Mouse (Mus musculus) kidney, embryonic 14.5 days (tissue): ENCODE measurements around the gene 1700042G07Rik. TPM values are rescaled to one million over a fixed set of nuclear protein-coding genes. Genes with fewer than 3 reads are reported as not detected.
"Not testable (repeated sequence)": the region's sequence is repeated elsewhere in the genome, so short reads cannot be mapped to it uniquely, and the experiment has no call there.

Source experiments
- ATAC-seq: fragments of 200-750 bp; cut with Nextera tagmentation; 2 replicates; pipeline ENCODE4 v1.8.0; 2017; ENCODE audit warnings: moderate number of reproducible peaks, mild to moderate bottlenecking, moderate TSS enrichment, moderate library complexity; ENCODE audit not compliant: low FRiP score, low TSS enrichment
- H3K27ac ChIP-seq: fragments of 300-500 bp; sonication (generic); 2 replicates; pipeline ENCODE4 v1.5.1; 2014; ENCODE audit warnings: low read depth, mild to moderate bottlenecking, low read length, moderate library complexity, mixed read lengths
- H3K27me3 ChIP-seq: fragments of 300-500 bp; sonication (generic); 2 replicates; pipeline ENCODE4 v1.6.1; 2014; ENCODE audit warnings: mild to moderate bottlenecking, low read length; ENCODE audit not compliant: control insufficient read depth, insufficient read depth
- H3K36me3 ChIP-seq: fragments of 300-500 bp; sonication (generic); 2 replicates; pipeline ENCODE4 v1.6.1; 2014; ENCODE audit warnings: low read length, mixed read lengths; ENCODE audit not compliant: control insufficient read depth, insufficient read depth
- H3K4me1 ChIP-seq: fragments of 300-500 bp; sonication (generic); 2 replicates; pipeline ENCODE4 v1.6.1; 2014; ENCODE audit warnings: low read length, mixed read lengths; ENCODE audit not compliant: control insufficient read depth, insufficient read depth
- H3K4me2 ChIP-seq: fragments of 300-500 bp; sonication (generic); replicated peaks from 2 replicates; pipeline ENCODE4 v1.6.1; 2014; ENCODE audit warnings: low read depth, mild to moderate bottlenecking, low read length
- H3K4me3 ChIP-seq: fragments of 300-500 bp; sonication (generic); 2 replicates; pipeline ENCODE4 v1.5.1; 2014; ENCODE audit warnings: mild to moderate bottlenecking, low read length
- H3K9ac ChIP-seq: fragments of 300-500 bp; sonication (generic); 2 replicates; pipeline ENCODE4 v1.6.1; 2014; ENCODE audit warnings: low read depth, mild to moderate bottlenecking, low read length, moderate library complexity
- H3K9me3 ChIP-seq: fragments of 300-500 bp; sonication (generic); 2 replicates; pipeline ENCODE4 v1.6.1; 2016; ENCODE audit warnings: low read length; ENCODE audit not compliant: control insufficient read depth
- WGBS: fragments of 180-500 bp; shearing (Covaris S2); extraction: QIAGEN DNeasy Blood & Tissue Kit; methylation state at CpG from one replicate; pipeline ENCODE4 v1.1.7; 2014; 5-methylcytosine and 5-hydroxymethylcytosine counted together
- polyA plus RNA-seq: library from polyadenylated mRNA; unstranded; fragments of >200 nt; fragmentation: Nextera tagmentation; extraction: Ambion mirVana; gene quantifications from 2 replicates; pipeline ENCODE4 v1.2.1, GENCODE M21; 2014

Gene 1700042G07Rik
- polyA plus RNA-seq, 1 experiment from 2014 or later, result not detected

GRCm38 (mm10) chr4:116215895-116216605 is 42.9 kb downstream of the 1700042G07Rik start:
- no peak for ATAC-seq
- Histone ChIP-seq H3K4me2 (no peak overlapping the region), H3K4me1 (peaks cover 6% of the 10 kb centered on the region; the same call in 1 of the 2 replicates), H3K9me3 (no peaks in the 10 kb centered on the region), H3K27me3 (no peaks in the 10 kb centered on the region), H3K36me3 (no peaks in the 10 kb centered on the region), H3K4me3 (no peak overlapping the region), H3K27ac (no peak overlapping the region), H3K9ac (no peak overlapping the region)
- WGBS, result 91% methylated on average over 2 of the region's 2 CpGs

- WGBS, result 65% methylated on average over 2 of the region's 2 CpGs
- no peak for ATAC-seq
- Histone ChIP-seq H3K27me3 (no peaks in the 10 kb centered on the region), H3K9ac (no peak overlapping the region), H3K36me3 (no peaks in the 10 kb centered on the region), H3K27ac (no peak overlapping the region), H3K9me3 (no peaks in the 10 kb centered on the region), H3K4me3 (no peak overlapping the region), H3K4me1 (peaks cover 6% of the 10 kb centered on the region; the same call in 1 of the 2 replicates), H3K4me2 (no peak overlapping the region)
Observed at GRCm38 (mm10) chr4:116217046-116217445, 43.9 kb downstream of the 1700042G07Rik start.

- ATAC-seq, H3K9me3 ChIP-seq, H3K9ac ChIP-seq, H3K36me3 ChIP-seq, H3K27ac ChIP-seq, H3K4me1 ChIP-seq, H3K4me2 ChIP-seq, H3K27me3 ChIP-seq, H3K4me3 ChIP-seq: not testable (repeated sequence)
- 83% methylated on average over 1 of the region's 1 CpGs for WGBS
Observed at GRCm38 (mm10) chr4:116217661-116218060, 44.5 kb downstream of the 1700042G07Rik start.

GRCm38 (mm10) chr4:116219056-116219455 is 45.9 kb downstream of the 1700042G07Rik start:
- Histone ChIP-seq H3K4me3 (no peak overlapping the region), H3K27me3 (no peaks in the 10 kb centered on the region), H3K9me3 (no peaks in the 10 kb centered on the region), H3K4me2 (no peak overlapping the region), H3K4me1 (peaks cover 6% of the 10 kb centered on the region; the same call in 1 of the 2 replicates), H3K27ac (no peak overlapping the region), H3K36me3 (no peaks in the 10 kb centered on the region), H3K9ac (no peak overlapping the region)
- ATAC-seq, result no peak
- WGBS, result 85% methylated on average over 1 of the region's 1 CpGs

- peak overlapping the region; percentile 68 for H3K4me2 ChIP-seq
- peak overlapping the region; percentile 77 for H3K4me3 ChIP-seq
- peak overlapping the region; percentile 99 for H3K27ac ChIP-seq
- H3K27me3 ChIP-seq, result no peaks in the 10 kb centered on the region
- no peaks in the 10 kb centered on the region for H3K36me3 ChIP-seq
- peak overlapping the region; percentile 94 for H3K9ac ChIP-seq
- no peak for ATAC-seq
- WGBS, result 4% methylated on average over 6 of the region's 6 CpGs
- peaks cover 6% of the 10 kb centered on the region; the same call in 1 of the 2 replicates for H3K4me1 ChIP-seq
- H3K9me3 ChIP-seq, result no peaks in the 10 kb centered on the region
Observed at GRCm38 (mm10) chr4:116220071-116220650, 47.0 kb downstream of the 1700042G07Rik start.

GRCm38 (mm10) chr4:116220780-116221139 is 47.6 kb downstream of the 1700042G07Rik start:
- H3K4me2 ChIP-seq, result peak overlapping the region; percentile 68
- no peaks in the 10 kb centered on the region for H3K36me3 ChIP-seq
- H3K4me3 ChIP-seq, result peak overlapping the region; percentile 77
- ATAC-seq, result peak; percentile 71
- peak overlapping the region; percentile 94 for H3K9ac ChIP-seq
- no peaks in the 10 kb centered on the region for H3K9me3 ChIP-seq
- peaks cover 6% of the 10 kb centered on the region; the same call in 1 of the 2 replicates for H3K4me1 ChIP-seq
- peak overlapping the region; percentile 99 for H3K27ac ChIP-seq
- WGBS, result under 1% methylated on average over 23 of the region's 26 CpGs
- no peaks in the 10 kb centered on the region for H3K27me3 ChIP-seq

- Histone ChIP-seq H3K4me1 (peaks cover 6% of the 10 kb centered on the region; the same call in 1 of the 2 replicates), H3K36me3 (no peaks in the 10 kb centered on the region), H3K27ac (peak within 1 kb of the TSS; percentile 99), H3K9me3 (no peaks in the 10 kb centered on the region), H3K27me3 (no peaks in the 10 kb centered on the region), H3K4me2 (peak within 1 kb of the TSS; percentile 68), H3K4me3 (peak within 1 kb of the TSS; percentile 77), H3K9ac (peak within 1 kb of the TSS; percentile 94)
- under 1% methylated on average over 51 of the region's 53 CpGs for WGBS
- ATAC-seq, result peak; percentile 99
Observed at GRCm38 (mm10) chr4:116221140-116221851, 48.1 kb downstream of the 1700042G07Rik start, which contains the start of gene Pik3r3. Pik3r3 (plus strand) TSS chr4:116221618.

- Histone ChIP-seq H3K27ac (peak overlapping the region; percentile 99), H3K36me3 (no peaks in the 10 kb centered on the region), H3K4me3 (peak overlapping the region; percentile 77), H3K9ac (peak overlapping the region; percentile 94), H3K27me3 (no peaks in the 10 kb centered on the region), H3K4me1 (peaks cover 6% of the 10 kb centered on the region; the same call in 1 of the 2 replicates), H3K9me3 (no peaks in the 10 kb centered on the region), H3K4me2 (peak overlapping the region; percentile 38)
- whole genome bisulfite sequencing, result under 1% methylated on average over 23 of the region's 23 CpGs
- ATAC-seq, result no peak
Observed at GRCm38 (mm10) chr4:116221996-116222842, 49.0 kb downstream of the 1700042G07Rik start.
